10 mouse cellular contexts compared by ENCODE assay signal in the genomic region with DNA sequence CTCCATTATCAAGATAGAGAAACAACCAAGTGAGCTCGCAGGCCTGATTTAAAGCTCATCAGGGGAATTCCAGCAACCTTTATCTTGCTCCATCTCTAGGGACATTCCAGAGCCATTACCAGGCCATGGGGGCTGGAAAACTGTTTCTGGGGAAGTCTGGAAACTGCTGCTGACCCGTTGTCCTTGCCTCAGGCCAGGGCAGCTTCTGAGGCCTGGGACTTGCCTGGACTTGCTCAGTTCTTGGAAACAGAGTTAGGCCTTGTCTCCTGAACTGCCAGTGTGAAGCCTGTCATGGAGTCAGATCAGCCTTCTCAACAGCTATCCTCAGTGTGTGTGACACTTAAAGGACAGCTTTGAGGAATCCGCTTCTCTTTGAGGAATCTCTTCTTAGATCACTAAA. TPM values are rescaled to one million over a fixed set of nuclear protein-coding genes. Genes with fewer than 3 reads are reported as not detected.
DNase-seq lines count a peak whose midpoint lies in the region; ATAC-seq and TF ChIP-seq lines count a peak whose summit lies in the region.
"Had no signal": no experiment of that assay in that cellular context is flagged by ENCODE, and none has a peak within 500 bp of the region (broad histone marks: within the 10 kb centered on the region; RNA-seq: fewer than 3 reads in every experiment).

No protein-coding gene starts in this region.

- no peak for DNase-seq in gastrocnemius, adult 2 months
- DNase-seq in gastrocnemius, postnatal 25 days: no peak
- DNase-seq in neural tube, embryonic 10.5 days (ENCODE audit: extremely low spot score, low spot score): no peak
- no peak for DNase-seq in gastrocnemius, adult 8-10 months (ENCODE audit: low spot score in 2 of 2)
- DNase-seq: spleen, adult 18-20 months had no signal

- 53% methylated on average over 3 of the region's 3 CpGs for WGBS in neural tube, embryonic 13.5 days
- WGBS in limb, embryonic 15.5 days: 38% methylated on average over 3 of the region's 3 CpGs
- WGBS in liver, embryonic 12.5 days (ENCODE audit: insufficient replicate concordance): 55% methylated on average over 3 of the region's 3 CpGs

- H3K36me3 ChIP-seq in neural tube, embryonic 13.5 days: peaks cover 20% of the 10 kb centered on the region
- peaks cover 18% of the 10 kb centered on the region for H3K36me3 ChIP-seq in limb, embryonic 15.5 days
- H3K36me3 ChIP-seq in liver, embryonic 12.5 days: peaks cover 14% of the 10 kb centered on the region

- intact Hi-C loops in gastrocnemius, adult 2 months (cut with DNase I): no loop called here

- H3K27me3 ChIP-seq in neural tube, embryonic 13.5 days: no peaks in the 10 kb centered on the region
- H3K27me3 ChIP-seq in limb, embryonic 15.5 days: no peaks in the 10 kb centered on the region
- no peaks in the 10 kb centered on the region for H3K27me3 ChIP-seq in liver, embryonic 12.5 days (replicated peaks)

- H3K4me2 ChIP-seq in neural tube, embryonic 13.5 days: no peak overlapping the region
- H3K4me2 ChIP-seq in limb, embryonic 15.5 days: no peak overlapping the region
- H3K4me2 ChIP-seq in liver, embryonic 12.5 days: no peak overlapping the region

- TF ChIP-seq CTCF in gastrocnemius, adult 2 months (IDR thresholded peaks at IDR 0.05): no peak
- no peak for TF ChIP-seq CTCF in embryonic fibroblast, embryonic 13.5 days (IDR thresholded peaks at IDR 0.05; ENCODE audit: borderline replicate concordance, insufficient read depth, low read length)

- H3K4me1 ChIP-seq in neural tube, embryonic 13.5 days (replicated peaks): peaks cover 11% of the 10 kb centered on the region; the same call in 1 of the 2 replicates
- peaks cover 11% of the 10 kb centered on the region for H3K4me1 ChIP-seq in embryonic fibroblast, embryonic 13.5 days (ENCODE audit: control insufficient read depth, insufficient read depth, low read length)
- peaks cover 18% of the 10 kb centered on the region for H3K4me1 ChIP-seq in limb, embryonic 15.5 days
- H3K4me1 ChIP-seq in liver, embryonic 12.5 days: 0 out of 2 replicates have a peak, but pooled peaks cover 9% of the 10 kb centered on the region

- H3K9me3 ChIP-seq in neural tube, embryonic 13.5 days: no peaks in the 10 kb centered on the region
- no peaks in the 10 kb centered on the region for H3K9me3 ChIP-seq in limb, embryonic 15.5 days
- H3K9me3 ChIP-seq in liver, embryonic 12.5 days (replicated peaks): no peaks in the 10 kb centered on the region

- ATAC-seq in neural tube, embryonic 13.5 days (ENCODE audit: low read depth): no peak
- ATAC-seq in limb, embryonic 15.5 days (ENCODE audit: insufficient number of reproducible peaks, low FRiP score, low TSS enrichment, low read depth): no peak
- ATAC-seq in liver, embryonic 12.5 days: no peak

- TF ChIP-seq POLR2A in embryonic fibroblast, embryonic 13.5 days (IDR thresholded peaks at IDR 0.05; ENCODE audit: low read depth, low read length): no peak

- no peak overlapping the region for H3K9ac ChIP-seq in neural tube, embryonic 13.5 days
- H3K9ac ChIP-seq in limb, embryonic 15.5 days: 0 out of 2 replicates have a peak overlapping the region, but pooled peaks have one; percentile 7
- no peak overlapping the region for H3K9ac ChIP-seq in liver, embryonic 12.5 days
- H3K9ac ChIP-seq: liver, embryonic 14.5 days had no signal

- peak overlapping the region; percentile 64 for H3K27ac ChIP-seq in gastrocnemius, adult 2 months
- 0 out of 2 replicates have a peak overlapping the region, but pooled peaks have one; percentile 34 for H3K27ac ChIP-seq in neural tube, embryonic 13.5 days (replicated peaks)
- peak overlapping the region; percentile 98 for H3K27ac ChIP-seq in embryonic fibroblast, embryonic 13.5 days (ENCODE audit: insufficient read depth, low read length)
- H3K27ac ChIP-seq in limb, embryonic 15.5 days: 0 out of 2 replicates have a peak overlapping the region, but pooled peaks have one; percentile 50
- no peak overlapping the region for H3K27ac ChIP-seq in liver, embryonic 12.5 days
- H3K27ac ChIP-seq: liver, embryonic 14.5 days had no signal

- H3K4me3 ChIP-seq in gastrocnemius, adult 2 months: no peak overlapping the region
- H3K4me3 ChIP-seq in neural tube, embryonic 13.5 days: no peak overlapping the region
- H3K4me3 ChIP-seq in embryonic fibroblast, embryonic 13.5 days (ENCODE audit: insufficient read depth, low read length): no peak overlapping the region
- H3K4me3 ChIP-seq in limb, embryonic 15.5 days: no peak overlapping the region
- no peak overlapping the region for H3K4me3 ChIP-seq in liver, embryonic 12.5 days

RNA-seq across cellular contexts. Expression of a gene that starts 13.8 kb away (rescaled TPM):
- 1 to 10 TPM; 2.1 to 3.2 TPM for total RNA-seq in gastrocnemius, adult 2 months (2021)
- total RNA-seq in gastrocnemius, postnatal 25 days (2021): 1 to 10 TPM; 2.9 to 3.7 TPM
- 1.8 and 2.6 TPM in 2 replicates for polyA plus RNA-seq in neural tube, embryonic 13.5 days (2015; fragmentation: Nextera tagmentation; extraction: Ambion mirVana)
- 0.83 TPM in 1 of 2 replicates, not detected in the other for polyA plus RNA-seq in embryonic fibroblast, embryonic 13.5 days (2011; ENCODE audit: insufficient read length, low read depth, missing spikeins)
- 2.1 and 3.0 TPM in 2 replicates for polyA plus RNA-seq in limb, embryonic 15.5 days (2015; fragmentation: Nextera tagmentation; extraction: Ambion mirVana)
- total RNA-seq in gastrocnemius, adult 8-10 months (2022): 1 to 10 TPM; 1.2 to 3.1 (median 2.4) TPM
- polyA plus RNA-seq in liver, embryonic 12.5 days (2016; fragmentation: Nextera tagmentation; extraction: Ambion mirVana): 0.87 and 1.0 TPM in 2 replicates

RNA-seq across cellular contexts. Expression of a gene that starts 39.9 kb away (rescaled TPM):
- total RNA-seq in gastrocnemius, adult 2 months (2021): 1 to 10 TPM; 6.6 to 7.1 TPM
- 1 to 10 TPM; 5.1 to 5.8 TPM for total RNA-seq in gastrocnemius, postnatal 25 days (2021)
- 3.1 and 3.7 TPM in 2 replicates for polyA plus RNA-seq in neural tube, embryonic 13.5 days (2015; fragmentation: Nextera tagmentation; extraction: Ambion mirVana)
- polyA plus RNA-seq in embryonic fibroblast, embryonic 13.5 days (2011; ENCODE audit: insufficient read length, low read depth, missing spikeins): 28.9 and 37.3 TPM in 2 replicates
- polyA plus RNA-seq in limb, embryonic 15.5 days (2015; fragmentation: Nextera tagmentation; extraction: Ambion mirVana): 5.4 and 6.1 TPM in 2 replicates
- total RNA-seq in gastrocnemius, adult 8-10 months (2022): 1 to 10 TPM; 4.7 to 5.9 (median 5.4) TPM
- 3.2 and 3.3 TPM in 2 replicates for polyA plus RNA-seq in liver, embryonic 12.5 days (2016; fragmentation: Nextera tagmentation; extraction: Ambion mirVana)

RNA-seq across cellular contexts. Expression of a gene that starts 41.5 kb away (rescaled TPM):
- 10 to 100 TPM; 33.9 to 40.7 TPM for total RNA-seq in gastrocnemius, adult 2 months (2021)
- total RNA-seq in gastrocnemius, postnatal 25 days (2021): 10 to 100 TPM; 27.6 to 38.9 TPM
- 52.8 and 56.6 TPM in 2 replicates for polyA plus RNA-seq in neural tube, embryonic 13.5 days (2015; fragmentation: Nextera tagmentation; extraction: Ambion mirVana)
- 35.1 and 41.8 TPM in 2 replicates for polyA plus RNA-seq in embryonic fibroblast, embryonic 13.5 days (2011; ENCODE audit: insufficient read length, low read depth, missing spikeins)
- 12.5 and 16.0 TPM in 2 replicates for polyA plus RNA-seq in limb, embryonic 15.5 days (2015; fragmentation: Nextera tagmentation; extraction: Ambion mirVana)
- 10 to 100 TPM; 40.4 to 49.2 (median 44.9) TPM for total RNA-seq in gastrocnemius, adult 8-10 months (2022)
- polyA plus RNA-seq in liver, embryonic 12.5 days (2016; fragmentation: Nextera tagmentation; extraction: Ambion mirVana): 29.1 and 30.7 TPM in 2 replicates

RNA-seq across cellular contexts. Expression of a gene that starts 41.5 kb away (rescaled TPM):
- 100 to 1,000 TPM; 376 to 655 TPM for total RNA-seq in gastrocnemius, adult 2 months (2021)
- total RNA-seq in gastrocnemius, postnatal 25 days (2021): 100 to 1,000 TPM; 335 to 433 TPM
- polyA plus RNA-seq in neural tube, embryonic 13.5 days (2015; fragmentation: Nextera tagmentation; extraction: Ambion mirVana): 337 and 343 TPM in 2 replicates
- 332 and 376 TPM in 2 replicates for polyA plus RNA-seq in embryonic fibroblast, embryonic 13.5 days (2011; ENCODE audit: insufficient read length, low read depth, missing spikeins)
- polyA plus RNA-seq in limb, embryonic 15.5 days (2015; fragmentation: Nextera tagmentation; extraction: Ambion mirVana): 241 and 262 TPM in 2 replicates
- total RNA-seq in gastrocnemius, adult 8-10 months (2022): 100 to 1,000 TPM; 494 to 615 (median 543) TPM
- 143 and 152 TPM in 2 replicates for polyA plus RNA-seq in liver, embryonic 12.5 days (2016; fragmentation: Nextera tagmentation; extraction: Ambion mirVana)
